Mouse (Mus musculus) thymus, adult 2 months (tissue): ENCODE results near the gene March10.

Experiments
- CTCF ChIP-seq: fragments of 200-500 bp; IDR thresholded peaks from 2 replicates; pipeline ENCODE4 v1.5.1; 2012; ENCODE audit warnings: mild to moderate bottlenecking, control low read depth, low read length, moderate library complexity, borderline replicate concordance; ENCODE audit not compliant: control insufficient read depth, poor library complexity, insufficient read depth; ENCODE audit errors: extremely low read depth
- POLR2A ChIP-seq: fragments of 200-500 bp; IDR thresholded peaks from 2 replicates; pipeline ENCODE4 v1.6.1; 2012; ENCODE audit warnings: mild to moderate bottlenecking, low read length, control low read depth, moderate library complexity; ENCODE audit not compliant: control insufficient read depth, poor library complexity, insufficient read depth; ENCODE audit errors: extremely low read depth

DNA sequence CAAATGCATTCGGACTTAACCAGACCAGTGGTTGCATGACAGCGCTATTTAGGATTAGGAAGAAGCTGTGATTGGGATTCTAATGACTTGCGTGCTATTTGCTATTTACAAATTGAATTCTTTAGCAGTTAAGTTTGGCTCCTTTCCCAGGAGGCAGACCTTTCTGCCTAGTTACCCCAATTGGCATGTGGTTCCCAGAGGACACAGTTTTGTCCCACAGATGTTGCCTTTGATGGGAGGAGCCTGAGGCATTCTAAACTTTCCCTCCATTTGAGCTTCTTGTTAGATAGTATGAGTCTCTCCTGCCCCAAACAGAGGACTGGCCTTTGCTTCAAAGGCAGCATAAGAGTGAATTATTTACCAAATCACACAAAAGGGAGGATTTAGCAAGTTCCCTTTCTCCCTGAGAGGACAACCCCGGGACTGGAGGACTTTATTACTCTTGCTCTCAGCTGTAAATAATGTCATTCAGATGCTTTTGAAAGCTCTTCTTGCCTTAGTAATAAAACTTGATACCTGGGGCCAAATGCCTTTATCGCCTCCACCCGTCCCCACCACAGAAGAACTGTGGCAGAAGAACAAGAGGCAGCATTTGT lies 48.6 kb downstream of the March10 start:
- TF ChIP-seq CTCF (no peak), POLR2A (no peak)
